Mouse (Mus musculus): ENCODE measurements around the gene Gna14. TPM values are rescaled to one million over a fixed set of nuclear protein-coding genes. Genes with fewer than 3 reads are reported as not detected.

Gna14 gene
- polyA plus RNA-seq, 1 experiment from 2014 or later = 0.73 TPM

GRCm38 (mm10) chr19:16538416-16538815 lies 102.9 kb downstream of the Gna14 start:
- 95% methylated on average over 2 of the region's 2 CpGs for WGBS
- no peaks in the 10 kb centered on the region for H3K36me3 ChIP-seq (ENCODE audit: control insufficient read depth, insufficient read depth, low read length)
- no peaks in the 10 kb centered on the region for H3K9me3 ChIP-seq (replicated peaks; ENCODE audit: control insufficient read depth, low read length, poor library complexity, severe bottlenecking)
- H3K4me2 ChIP-seq (ENCODE audit: low read length) = no peak overlapping the region
- no peaks in the 10 kb centered on the region for H3K4me1 ChIP-seq (ENCODE audit: control insufficient read depth, insufficient read depth, low read length)
- H3K27ac ChIP-seq (ENCODE audit: low read length) = no peak overlapping the region
- no peak for ATAC-seq
- H3K9ac ChIP-seq (ENCODE audit: low read depth, low read length) = no peak overlapping the region
- H3K4me3 ChIP-seq (ENCODE audit: low read depth, low read length) = no peak overlapping the region
- no peaks in the 10 kb centered on the region for H3K27me3 ChIP-seq (ENCODE audit: control insufficient read depth, insufficient read depth, low read depth, low read length)

GRCm38 (mm10) chr19:16543688-16544087 lies 108.1 kb downstream of the Gna14 start:
- Histone ChIP-seq H3K9me3 (replicated peaks; ENCODE audit: control insufficient read depth, low read length, poor library complexity, severe bottlenecking) (no peaks in the 10 kb centered on the region), H3K9ac (ENCODE audit: low read depth, low read length) (no peak overlapping the region), H3K36me3 (ENCODE audit: control insufficient read depth, insufficient read depth, low read length) (no peaks in the 10 kb centered on the region), H3K4me2 (ENCODE audit: low read length) (no peak overlapping the region), H3K4me1 (ENCODE audit: control insufficient read depth, insufficient read depth, low read length) (no peaks in the 10 kb centered on the region), H3K27ac (ENCODE audit: low read length) (no peak overlapping the region), H3K4me3 (ENCODE audit: low read depth, low read length) (no peak overlapping the region), H3K27me3 (ENCODE audit: control insufficient read depth, insufficient read depth, low read depth, low read length) (no peaks in the 10 kb centered on the region)
- WGBS = 90% methylated on average over 4 of the region's 4 CpGs
- ATAC-seq = no peak

DNA sequence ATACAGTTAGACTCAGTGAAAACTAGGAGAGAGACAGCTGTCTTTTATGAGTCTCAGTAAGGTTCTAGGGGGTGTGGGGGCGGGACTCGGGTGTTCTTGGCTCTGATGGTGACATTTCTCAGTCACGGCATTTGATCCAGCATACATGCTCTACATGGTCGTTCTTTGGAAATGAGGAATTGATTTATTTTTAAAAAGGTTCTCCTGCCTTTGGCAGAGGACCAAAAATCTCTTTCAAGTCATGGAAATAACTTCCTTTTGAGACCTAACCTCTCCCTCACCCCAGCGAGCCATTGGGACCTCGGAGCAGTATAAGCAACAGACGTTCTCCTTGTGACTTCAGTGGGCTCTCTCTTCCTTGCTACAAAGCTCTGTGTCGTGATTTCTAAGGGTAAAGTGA lies 121.4 kb downstream of the Gna14 start:
- Histone ChIP-seq H3K27me3 (ENCODE audit: control insufficient read depth, insufficient read depth, low read depth, low read length) (no peaks in the 10 kb centered on the region), H3K27ac (ENCODE audit: low read length) (no peak overlapping the region), H3K4me2 (ENCODE audit: low read length) (no peak overlapping the region), H3K9me3 (replicated peaks; ENCODE audit: control insufficient read depth, low read length, poor library complexity, severe bottlenecking) (no peaks in the 10 kb centered on the region), H3K4me1 (ENCODE audit: control insufficient read depth, insufficient read depth, low read length) (no peaks in the 10 kb centered on the region), H3K36me3 (ENCODE audit: control insufficient read depth, insufficient read depth, low read length) (no peaks in the 10 kb centered on the region), H3K4me3 (ENCODE audit: low read depth, low read length) (no peak overlapping the region), H3K9ac (ENCODE audit: low read depth, low read length) (no peak overlapping the region)
- no peak for ATAC-seq
- 70% methylated on average over 8 of the region's 8 CpGs for WGBS

GRCm38 (mm10) chr19:16557971-16558370 lies 122.4 kb downstream of the Gna14 start:
- no peak overlapping the region for H3K4me2 ChIP-seq (ENCODE audit: low read length)
- H3K27me3 ChIP-seq (ENCODE audit: control insufficient read depth, insufficient read depth, low read depth, low read length) = no peaks in the 10 kb centered on the region
- H3K9ac ChIP-seq (ENCODE audit: low read depth, low read length) = no peak overlapping the region
- WGBS = 80% methylated on average over 5 of the region's 5 CpGs
- ATAC-seq = no peak
- no peaks in the 10 kb centered on the region for H3K36me3 ChIP-seq (ENCODE audit: control insufficient read depth, insufficient read depth, low read length)
- no peaks in the 10 kb centered on the region for H3K9me3 ChIP-seq (replicated peaks; ENCODE audit: control insufficient read depth, low read length, poor library complexity, severe bottlenecking)
- H3K4me3 ChIP-seq (ENCODE audit: low read depth, low read length) = no peak overlapping the region
- no peak overlapping the region for H3K27ac ChIP-seq (ENCODE audit: low read length)
- H3K4me1 ChIP-seq (ENCODE audit: control insufficient read depth, insufficient read depth, low read length) = no peaks in the 10 kb centered on the region

- Histone ChIP-seq H3K4me3 (ENCODE audit: low read depth, low read length) (no peak overlapping the region), H3K9me3 (replicated peaks; ENCODE audit: control insufficient read depth, low read length, poor library complexity, severe bottlenecking) (no peaks in the 10 kb centered on the region), H3K4me2 (ENCODE audit: low read length) (no peak overlapping the region), H3K4me1 (ENCODE audit: control insufficient read depth, insufficient read depth, low read length) (no peaks in the 10 kb centered on the region), H3K36me3 (ENCODE audit: control insufficient read depth, insufficient read depth, low read length) (no peaks in the 10 kb centered on the region), H3K27me3 (ENCODE audit: control insufficient read depth, insufficient read depth, low read depth, low read length) (no peaks in the 10 kb centered on the region), H3K9ac (ENCODE audit: low read depth, low read length) (no peak overlapping the region), H3K27ac (ENCODE audit: low read length) (no peak overlapping the region)
- 75% methylated on average over 2 of the region's 2 CpGs for WGBS
- no peak for ATAC-seq
Observed at GRCm38 (mm10) chr19:16558570-16558969, 123.0 kb downstream of the Gna14 start.

GRCm38 (mm10) chr19:16559243-16559896 lies 123.8 kb downstream of the Gna14 start:
- Histone ChIP-seq H3K36me3 (ENCODE audit: control insufficient read depth, insufficient read depth, low read length) (no peaks in the 10 kb centered on the region), H3K4me3 (ENCODE audit: low read depth, low read length) (no peak overlapping the region), H3K4me1 (ENCODE audit: control insufficient read depth, insufficient read depth, low read length) (no peaks in the 10 kb centered on the region), H3K27ac (ENCODE audit: low read length) (no peak overlapping the region), H3K4me2 (ENCODE audit: low read length) (no peak overlapping the region), H3K27me3 (ENCODE audit: control insufficient read depth, insufficient read depth, low read depth, low read length) (no peaks in the 10 kb centered on the region), H3K9ac (ENCODE audit: low read depth, low read length) (no peak overlapping the region), H3K9me3 (replicated peaks; ENCODE audit: control insufficient read depth, low read length, poor library complexity, severe bottlenecking) (no peaks in the 10 kb centered on the region)
- 76% methylated on average over 9 of the region's 9 CpGs for WGBS
- ATAC-seq = no peak

DNA sequence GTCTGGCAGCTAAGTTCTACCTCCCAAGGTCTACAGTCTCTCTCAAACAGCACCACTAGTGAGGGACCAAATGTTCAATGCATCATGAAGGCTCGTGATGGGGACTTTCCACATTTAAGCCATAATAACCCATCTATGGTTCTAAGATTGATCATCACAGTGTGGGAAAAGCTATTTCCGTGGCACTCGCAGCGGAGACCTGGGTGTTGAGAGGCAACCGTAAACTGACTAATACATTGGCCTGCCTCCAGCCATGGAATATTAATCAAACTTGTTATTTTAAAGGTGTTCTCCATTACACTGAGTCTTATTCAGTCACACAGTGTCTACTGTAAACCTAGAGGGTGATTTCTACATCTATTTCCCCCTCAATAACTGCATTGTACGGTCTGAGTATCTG lies 127.1 kb downstream of the Gna14 start:
- no peak for ATAC-seq
- Histone ChIP-seq H3K9me3 (replicated peaks; ENCODE audit: control insufficient read depth, low read length, poor library complexity, severe bottlenecking) (no peaks in the 10 kb centered on the region), H3K4me2 (ENCODE audit: low read length) (no peak overlapping the region), H3K4me3 (ENCODE audit: low read depth, low read length) (no peak overlapping the region), H3K4me1 (ENCODE audit: control insufficient read depth, insufficient read depth, low read length) (no peaks in the 10 kb centered on the region), H3K27ac (ENCODE audit: low read length) (no peak overlapping the region), H3K27me3 (ENCODE audit: control insufficient read depth, insufficient read depth, low read depth, low read length) (no peaks in the 10 kb centered on the region), H3K36me3 (ENCODE audit: control insufficient read depth, insufficient read depth, low read length) (no peaks in the 10 kb centered on the region), H3K9ac (ENCODE audit: low read depth, low read length) (no peak overlapping the region)
- 93% methylated on average over 6 of the region's 6 CpGs for WGBS

GRCm38 (mm10) chr19:16576790-16577189 lies 141.2 kb downstream of the Gna14 start:
- no peak overlapping the region for H3K4me3 ChIP-seq (ENCODE audit: low read depth, low read length)
- H3K4me1 ChIP-seq (ENCODE audit: control insufficient read depth, insufficient read depth, low read length) = no peaks in the 10 kb centered on the region
- H3K9ac ChIP-seq (ENCODE audit: low read depth, low read length) = no peak overlapping the region
- H3K4me2 ChIP-seq (ENCODE audit: low read length) = no peak overlapping the region
- no peak overlapping the region for H3K27ac ChIP-seq (ENCODE audit: low read length)
- 86% methylated on average over 6 of the region's 6 CpGs for WGBS
- peaks cover 4% of the 10 kb centered on the region for H3K9me3 ChIP-seq (replicated peaks; ENCODE audit: control insufficient read depth, low read length, poor library complexity, severe bottlenecking)
- H3K27me3 ChIP-seq (ENCODE audit: control insufficient read depth, insufficient read depth, low read depth, low read length) = no peaks in the 10 kb centered on the region
- no peaks in the 10 kb centered on the region for H3K36me3 ChIP-seq (ENCODE audit: control insufficient read depth, insufficient read depth, low read length)
- ATAC-seq = no peak

- Histone ChIP-seq H3K27me3 (ENCODE audit: control insufficient read depth, insufficient read depth, low read depth, low read length) (no peaks in the 10 kb centered on the region), H3K27ac (ENCODE audit: low read length) (no peak overlapping the region), H3K9ac (ENCODE audit: low read depth, low read length) (no peak overlapping the region), H3K9me3 (replicated peaks; ENCODE audit: control insufficient read depth, low read length, poor library complexity, severe bottlenecking) (peaks cover 7% of the 10 kb centered on the region), H3K4me1 (ENCODE audit: control insufficient read depth, insufficient read depth, low read length) (no peaks in the 10 kb centered on the region), H3K36me3 (ENCODE audit: control insufficient read depth, insufficient read depth, low read length) (no peaks in the 10 kb centered on the region), H3K4me3 (ENCODE audit: low read depth, low read length) (no peak overlapping the region), H3K4me2 (ENCODE audit: low read length) (no peak overlapping the region)
- no peak for ATAC-seq
- WGBS = 81% methylated on average over 7 of the region's 7 CpGs
Observed at GRCm38 (mm10) chr19:16579656-16580260, 144.2 kb downstream of the Gna14 start.

Data from midbrain, embryonic 16.5 days (tissue).